Mouse (Mus musculus): ENCODE measurements around the gene Irs1. TPM values are rescaled to one million over a fixed set of nuclear protein-coding genes. Genes with fewer than 3 reads are reported as not detected.

The Irs1 gene
- polyA plus RNA-seq (2014; fragmentation: Nextera tagmentation; extraction: Ambion mirVana): 1.9 and 3.8 TPM in 2 replicates

DNA sequence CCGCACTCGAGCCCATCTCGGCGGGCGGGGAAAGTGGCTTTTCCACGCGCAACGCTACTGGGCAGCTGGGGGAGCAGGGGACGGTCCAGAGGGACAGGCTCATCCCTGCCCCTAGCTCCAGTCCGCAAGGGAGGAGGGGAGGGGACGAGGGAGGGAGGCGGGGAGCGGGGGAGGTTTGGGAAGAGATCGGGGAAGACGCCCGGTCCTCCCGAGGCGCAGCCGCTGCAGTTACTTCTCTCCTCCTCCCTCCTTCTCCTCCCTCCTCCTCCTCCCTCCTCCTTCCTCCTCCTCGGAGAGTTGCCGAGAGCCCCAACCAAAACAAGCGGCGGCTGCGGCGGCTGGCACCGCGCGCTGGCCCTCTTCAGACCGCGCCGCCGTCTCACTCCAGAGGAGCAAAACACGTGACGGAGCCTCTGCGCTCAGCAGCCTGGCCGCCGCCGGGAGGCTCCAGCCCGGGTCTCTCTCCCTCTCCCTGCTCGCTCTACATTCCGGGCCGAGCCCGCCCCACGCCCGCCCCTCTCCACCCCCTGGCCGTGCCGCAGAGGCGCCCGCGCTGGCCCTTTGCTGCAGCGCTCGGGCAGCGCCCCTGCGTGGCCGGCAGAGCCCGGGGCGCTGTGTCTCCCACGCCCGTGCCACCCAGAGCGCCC, at the start of gene Irs1:
Irs1 (minus strand) TSS at position 266 of the 647 bp plus-strand sequence.
- under 1% methylated on average over 52 of the region's 60 CpGs for WGBS
- H3K27me3 ChIP-seq (ENCODE audit: control insufficient read depth, insufficient read depth, low read length): no peaks in the 10 kb centered on the region
- H3K36me3 ChIP-seq (ENCODE audit: control insufficient read depth, insufficient read depth, low read length): peaks cover 10% of the 10 kb centered on the region; the same call in 1 of the 2 replicates
- peak within 1 kb of the TSS; percentile 68 for H3K9ac ChIP-seq (ENCODE audit: low read depth, low read length)
- H3K4me3 ChIP-seq (ENCODE audit: low read length): peak within 1 kb of the TSS; percentile 46
- peaks cover 27% of the 10 kb centered on the region for H3K4me1 ChIP-seq (ENCODE audit: control insufficient read depth, insufficient read depth, low read length)
- H3K4me2 ChIP-seq (replicated peaks; ENCODE audit: low read depth, low read length): peak within 1 kb of the TSS; percentile 48
- peak; percentile 91 for ATAC-seq (ENCODE audit: low FRiP score, low TSS enrichment)
- peak within 1 kb of the TSS; percentile 81 for H3K27ac ChIP-seq (ENCODE audit: low read depth, low read length)
- no peaks in the 10 kb centered on the region for H3K9me3 ChIP-seq (ENCODE audit: control insufficient read depth, low read length)

DNA sequence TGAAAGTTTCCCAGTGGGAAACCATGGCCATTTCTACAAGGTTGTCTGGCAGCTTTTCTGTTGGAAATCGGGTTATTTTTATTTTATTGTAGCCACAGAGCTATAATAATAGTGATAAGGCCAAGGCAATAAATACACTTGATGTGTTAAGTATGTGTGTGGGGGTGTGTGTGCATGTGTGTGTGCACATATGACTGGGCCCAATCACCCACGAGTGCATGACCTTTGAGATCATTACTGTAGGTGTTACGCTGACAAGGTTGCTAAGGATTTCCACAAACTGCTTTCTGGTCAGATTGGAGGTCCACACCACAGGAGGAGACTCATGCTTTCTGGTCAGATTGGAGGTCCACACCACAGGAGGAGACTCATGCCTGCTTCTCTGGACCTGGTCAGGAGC, 43.3 kb upstream of the Irs1 start:
- Histone ChIP-seq H3K9me3 (ENCODE audit: control insufficient read depth, low read length) (no peaks in the 10 kb centered on the region), H3K4me1 (ENCODE audit: control insufficient read depth, insufficient read depth, low read length) (no peaks in the 10 kb centered on the region), H3K27me3 (ENCODE audit: control insufficient read depth, insufficient read depth, low read length) (no peaks in the 10 kb centered on the region), H3K4me2 (replicated peaks; ENCODE audit: low read depth, low read length) (no peak overlapping the region), H3K4me3 (ENCODE audit: low read length) (no peak overlapping the region), H3K9ac (ENCODE audit: low read depth, low read length) (no peak overlapping the region), H3K36me3 (ENCODE audit: control insufficient read depth, insufficient read depth, low read length) (no peaks in the 10 kb centered on the region), H3K27ac (ENCODE audit: low read depth, low read length) (no peak overlapping the region)
- no peak for ATAC-seq (ENCODE audit: low FRiP score, low TSS enrichment)
- 73% methylated on average over 3 of the region's 3 CpGs for WGBS

DNA sequence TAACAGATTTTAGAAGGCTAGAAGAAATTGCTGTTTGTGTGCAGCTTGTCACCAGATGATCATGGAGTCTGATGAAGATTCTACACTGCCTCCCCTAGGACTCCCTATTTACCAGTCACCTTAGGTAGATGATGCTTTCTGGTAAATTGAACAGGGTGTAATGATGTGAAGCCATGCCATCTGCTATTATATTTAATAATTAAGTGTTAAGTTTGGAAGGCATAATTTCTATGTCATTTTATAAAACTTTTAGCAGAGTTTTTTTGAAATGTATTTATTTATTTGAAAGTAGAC, 38.7 kb upstream of the Irs1 start:
- Histone ChIP-seq H3K36me3 (ENCODE audit: control insufficient read depth, insufficient read depth, low read length) (no peaks in the 10 kb centered on the region), H3K4me2 (replicated peaks; ENCODE audit: low read depth, low read length) (no peak overlapping the region), H3K9me3 (ENCODE audit: control insufficient read depth, low read length) (no peaks in the 10 kb centered on the region), H3K4me1 (ENCODE audit: control insufficient read depth, insufficient read depth, low read length) (no peaks in the 10 kb centered on the region), H3K9ac (ENCODE audit: low read depth, low read length) (no peak overlapping the region), H3K27me3 (ENCODE audit: control insufficient read depth, insufficient read depth, low read length) (no peaks in the 10 kb centered on the region), H3K4me3 (ENCODE audit: low read length) (no peak overlapping the region), H3K27ac (ENCODE audit: low read depth, low read length) (no peak overlapping the region)
- no peak for ATAC-seq (ENCODE audit: low FRiP score, low TSS enrichment)

DNA sequence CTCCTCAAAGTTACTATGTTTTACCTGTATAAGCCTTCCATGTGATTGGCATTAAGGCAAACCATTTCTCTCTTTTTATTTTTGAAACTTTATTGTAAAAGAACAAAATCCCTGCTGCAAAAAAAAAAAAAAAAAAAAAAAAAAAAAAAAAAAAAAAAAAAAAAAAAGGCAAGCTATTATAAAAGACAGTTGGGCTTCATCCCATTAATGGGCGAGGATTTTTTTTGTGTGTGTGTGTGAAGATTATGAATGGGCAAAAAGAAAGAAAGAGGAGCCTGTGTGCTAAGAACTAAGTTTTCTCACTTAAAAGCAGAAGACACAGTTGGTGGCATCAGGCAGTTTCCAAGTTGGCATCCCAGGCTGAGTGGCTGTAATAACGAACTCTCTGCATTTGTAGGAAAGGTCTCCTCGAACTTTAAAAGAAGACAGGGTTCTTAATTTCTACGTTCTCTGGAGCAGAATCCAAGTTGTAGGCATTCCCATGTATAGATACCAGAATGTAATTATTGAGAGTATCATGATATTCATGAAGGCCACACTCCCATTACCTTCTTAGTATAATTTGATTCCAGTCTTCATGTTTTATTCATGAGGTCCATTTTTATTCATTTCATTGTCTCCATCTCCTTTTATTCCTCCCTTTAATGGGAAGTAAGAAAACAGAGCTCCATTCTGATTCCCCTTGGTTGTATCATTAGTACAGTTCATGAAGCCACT, 38.2 kb upstream of the Irs1 start:
- H3K4me2 ChIP-seq (replicated peaks; ENCODE audit: low read depth, low read length): no peak overlapping the region
- 93% methylated on average over 4 of the region's 4 CpGs for WGBS
- no peak for ATAC-seq (ENCODE audit: low FRiP score, low TSS enrichment)
- H3K4me3 ChIP-seq (ENCODE audit: low read length): no peak overlapping the region
- no peaks in the 10 kb centered on the region for H3K27me3 ChIP-seq (ENCODE audit: control insufficient read depth, insufficient read depth, low read length)
- H3K9me3 ChIP-seq (ENCODE audit: control insufficient read depth, low read length): no peaks in the 10 kb centered on the region
- no peak overlapping the region for H3K9ac ChIP-seq (ENCODE audit: low read depth, low read length)
- H3K27ac ChIP-seq (ENCODE audit: low read depth, low read length): no peak overlapping the region
- H3K36me3 ChIP-seq (ENCODE audit: control insufficient read depth, insufficient read depth, low read length): no peaks in the 10 kb centered on the region
- H3K4me1 ChIP-seq (ENCODE audit: control insufficient read depth, insufficient read depth, low read length): no peaks in the 10 kb centered on the region

DNA sequence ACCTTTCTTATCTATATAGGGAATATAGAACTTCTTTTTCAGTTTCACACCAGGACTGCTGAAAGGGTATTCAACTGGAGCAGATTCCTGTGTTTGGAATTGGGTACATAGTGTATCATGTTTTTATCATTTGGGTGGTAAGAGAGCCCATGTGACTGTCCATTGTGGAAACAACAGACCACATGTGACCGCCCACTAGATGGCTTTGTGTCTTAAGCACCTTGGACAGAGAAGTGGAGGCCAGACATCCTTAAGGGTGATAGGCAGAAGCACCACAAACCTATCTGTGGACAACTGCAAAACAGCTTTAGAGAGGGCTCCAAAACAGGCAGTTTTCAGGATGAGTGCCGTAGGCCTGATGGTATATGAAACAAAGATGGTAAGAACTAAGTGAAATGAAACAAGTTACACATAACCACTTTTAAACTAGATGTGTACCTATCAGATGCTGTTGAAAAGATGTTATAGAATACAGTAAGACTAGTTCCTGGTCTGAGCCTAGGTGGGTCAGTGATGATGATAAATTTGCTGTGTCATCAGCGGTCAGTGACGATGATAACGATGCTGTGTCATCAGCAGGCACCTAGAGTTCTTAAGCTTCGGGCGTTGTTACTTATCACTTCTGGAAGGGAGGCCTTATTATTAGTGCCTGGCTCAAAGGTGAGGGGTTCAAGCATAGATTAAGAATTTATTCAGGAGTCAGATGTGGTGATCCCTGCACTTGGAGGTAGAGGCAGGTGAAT, 37.0 kb upstream of the Irs1 start:
- Histone ChIP-seq H3K4me3 (ENCODE audit: low read length) (no peak overlapping the region), H3K4me1 (ENCODE audit: control insufficient read depth, insufficient read depth, low read length) (no peaks in the 10 kb centered on the region), H3K9me3 (ENCODE audit: control insufficient read depth, low read length) (no peaks in the 10 kb centered on the region), H3K27me3 (ENCODE audit: control insufficient read depth, insufficient read depth, low read length) (no peaks in the 10 kb centered on the region), H3K36me3 (ENCODE audit: control insufficient read depth, insufficient read depth, low read length) (no peaks in the 10 kb centered on the region), H3K27ac (ENCODE audit: low read depth, low read length) (no peak overlapping the region), H3K9ac (ENCODE audit: low read depth, low read length) (no peak overlapping the region), H3K4me2 (replicated peaks; ENCODE audit: low read depth, low read length) (no peak overlapping the region)
- WGBS: 88% methylated on average over 7 of the region's 7 CpGs
- ATAC-seq (ENCODE audit: low FRiP score, low TSS enrichment): no peak

DNA sequence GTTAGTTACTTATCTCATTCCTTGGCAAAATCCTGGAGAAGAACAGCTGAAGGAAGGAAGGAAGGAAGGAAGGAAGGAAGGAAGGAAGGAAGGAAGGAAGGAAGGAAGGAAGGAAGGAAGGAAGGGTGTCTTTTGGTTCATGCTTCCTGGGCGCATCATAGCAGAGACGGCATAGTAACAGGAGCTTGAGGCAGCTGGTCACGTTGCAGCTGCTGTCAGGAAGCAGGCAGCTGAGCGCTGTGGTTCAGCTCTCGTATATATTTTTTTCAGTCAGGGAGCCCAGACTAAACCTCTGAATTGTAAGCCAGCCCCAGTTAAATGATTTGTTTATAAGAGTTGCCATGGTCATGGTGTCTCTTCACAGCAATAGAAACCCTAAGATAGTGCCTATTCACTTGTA, 34.9 kb upstream of the Irs1 start:
- H3K27me3 ChIP-seq (ENCODE audit: control insufficient read depth, insufficient read depth, low read length): no peaks in the 10 kb centered on the region
- no peaks in the 10 kb centered on the region for H3K4me1 ChIP-seq (ENCODE audit: control insufficient read depth, insufficient read depth, low read length)
- H3K36me3 ChIP-seq (ENCODE audit: control insufficient read depth, insufficient read depth, low read length): no peaks in the 10 kb centered on the region
- no peak overlapping the region for H3K4me3 ChIP-seq (ENCODE audit: low read length)
- H3K4me2 ChIP-seq (replicated peaks; ENCODE audit: low read depth, low read length): no peak overlapping the region
- no peaks in the 10 kb centered on the region for H3K9me3 ChIP-seq (ENCODE audit: control insufficient read depth, low read length)
- H3K27ac ChIP-seq (ENCODE audit: low read depth, low read length): no peak overlapping the region
- 82% methylated on average over 5 of the region's 5 CpGs for WGBS
- H3K9ac ChIP-seq (ENCODE audit: low read depth, low read length): no peak overlapping the region
- ATAC-seq (ENCODE audit: low FRiP score, low TSS enrichment): no peak

DNA sequence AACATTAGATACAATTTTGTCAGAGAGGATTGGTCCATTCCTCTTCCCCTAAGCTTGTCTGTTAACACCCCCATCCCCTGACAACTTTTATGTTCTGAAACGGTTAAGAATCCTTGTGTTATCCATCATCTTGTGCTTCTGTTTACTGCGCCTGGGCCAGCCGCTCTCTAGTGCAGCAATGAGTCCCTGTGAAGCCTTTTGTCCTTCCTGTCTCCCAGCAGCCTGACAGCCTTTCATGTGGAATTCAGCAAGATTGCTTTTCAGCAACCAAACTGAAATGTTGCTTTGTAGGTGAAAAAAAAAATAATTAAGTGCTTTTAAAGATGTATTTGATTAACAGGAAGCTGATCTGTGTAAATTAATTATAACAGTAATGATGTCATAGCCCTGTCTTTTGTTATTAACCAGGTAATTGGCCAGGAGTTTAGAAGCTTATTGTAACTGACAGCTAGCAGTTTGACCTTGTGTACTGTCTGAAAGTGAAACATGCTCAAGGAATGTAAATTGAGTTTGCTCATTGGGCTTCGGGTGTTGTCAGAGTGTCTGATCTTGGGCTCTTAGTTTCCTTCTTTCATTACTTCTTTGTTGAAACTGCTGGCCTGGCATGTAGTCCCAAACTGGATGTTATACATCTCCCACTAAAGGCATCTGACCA, 33.0 kb upstream of the Irs1 start:
- Histone ChIP-seq H3K4me2 (replicated peaks; ENCODE audit: low read depth, low read length) (no peak overlapping the region), H3K9me3 (ENCODE audit: control insufficient read depth, low read length) (no peaks in the 10 kb centered on the region), H3K4me3 (ENCODE audit: low read length) (no peak overlapping the region), H3K27ac (ENCODE audit: low read depth, low read length) (no peak overlapping the region), H3K4me1 (ENCODE audit: control insufficient read depth, insufficient read depth, low read length) (no peaks in the 10 kb centered on the region), H3K36me3 (ENCODE audit: control insufficient read depth, insufficient read depth, low read length) (no peaks in the 10 kb centered on the region), H3K9ac (ENCODE audit: low read depth, low read length) (no peak overlapping the region), H3K27me3 (ENCODE audit: control insufficient read depth, insufficient read depth, low read length) (no peaks in the 10 kb centered on the region)
- 38% methylated on average over 4 of the region's 4 CpGs for WGBS
- no peak for ATAC-seq (ENCODE audit: low FRiP score, low TSS enrichment)

DNA sequence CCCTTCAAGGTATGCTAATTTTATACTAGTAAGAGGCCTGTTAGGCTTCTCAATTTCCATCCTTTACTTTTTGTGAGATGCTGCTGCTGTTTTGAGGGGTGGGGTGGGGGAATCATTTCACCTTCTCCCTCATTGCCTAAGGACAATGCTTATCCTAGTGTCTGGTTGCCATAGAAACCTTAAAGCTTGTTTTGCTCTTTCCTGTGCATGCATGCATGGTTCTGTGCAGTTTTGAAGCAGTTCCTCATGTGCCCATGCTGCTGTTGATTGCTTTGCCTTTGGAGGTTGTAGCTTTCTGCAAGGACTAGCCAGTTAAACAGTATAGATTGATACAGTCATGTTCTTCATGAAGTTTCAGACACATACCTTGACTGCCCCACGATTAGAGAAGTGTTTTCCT, 30.2 kb upstream of the Irs1 start:
- no peak overlapping the region for H3K4me2 ChIP-seq (replicated peaks; ENCODE audit: low read depth, low read length)
- no peak overlapping the region for H3K9ac ChIP-seq (ENCODE audit: low read depth, low read length)
- no peak overlapping the region for H3K27ac ChIP-seq (ENCODE audit: low read depth, low read length)
- H3K36me3 ChIP-seq (ENCODE audit: control insufficient read depth, insufficient read depth, low read length): no peaks in the 10 kb centered on the region
- H3K9me3 ChIP-seq (ENCODE audit: control insufficient read depth, low read length): no peaks in the 10 kb centered on the region
- WGBS: 90% methylated on average over 1 of the region's 1 CpGs
- no peak for ATAC-seq (ENCODE audit: low FRiP score, low TSS enrichment)
- H3K4me1 ChIP-seq (ENCODE audit: control insufficient read depth, insufficient read depth, low read length): no peaks in the 10 kb centered on the region
- H3K4me3 ChIP-seq (ENCODE audit: low read length): no peak overlapping the region
- H3K27me3 ChIP-seq (ENCODE audit: control insufficient read depth, insufficient read depth, low read length): no peaks in the 10 kb centered on the region

DNA sequence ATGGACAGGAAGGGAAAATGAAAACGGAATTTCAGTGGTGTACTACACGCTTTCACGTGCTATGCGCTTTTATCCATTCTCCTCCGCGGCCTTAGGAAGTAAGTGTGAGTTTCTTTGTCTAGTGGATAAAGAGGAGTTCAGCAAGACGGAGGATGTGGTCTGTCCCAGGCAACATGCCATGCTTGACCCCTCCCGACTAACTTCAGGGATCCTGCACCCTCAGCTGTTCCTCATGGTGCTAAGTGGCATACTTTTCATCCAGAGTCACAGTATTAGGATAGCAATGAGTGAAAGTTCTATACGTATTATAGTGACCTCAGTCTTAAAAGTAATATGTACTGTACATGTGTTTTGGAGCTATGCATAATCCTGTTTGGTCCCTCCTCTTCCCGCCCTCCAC, 29.6 kb upstream of the Irs1 start:
- H3K36me3 ChIP-seq (ENCODE audit: control insufficient read depth, insufficient read depth, low read length): no peaks in the 10 kb centered on the region
- H3K4me1 ChIP-seq (ENCODE audit: control insufficient read depth, insufficient read depth, low read length): no peaks in the 10 kb centered on the region
- no peak overlapping the region for H3K4me2 ChIP-seq (replicated peaks; ENCODE audit: low read depth, low read length)
- H3K9me3 ChIP-seq (ENCODE audit: control insufficient read depth, low read length): no peaks in the 10 kb centered on the region
- no peak overlapping the region for H3K27ac ChIP-seq (ENCODE audit: low read depth, low read length)
- no peak for ATAC-seq (ENCODE audit: low FRiP score, low TSS enrichment)
- 90% methylated on average over 10 of the region's 10 CpGs for WGBS
- no peak overlapping the region for H3K9ac ChIP-seq (ENCODE audit: low read depth, low read length)
- H3K4me3 ChIP-seq (ENCODE audit: low read length): no peak overlapping the region
- no peaks in the 10 kb centered on the region for H3K27me3 ChIP-seq (ENCODE audit: control insufficient read depth, insufficient read depth, low read length)

Measured in kidney, embryonic 14.5 days (tissue).